Mouse (Mus musculus) lung, postnatal 0 days (tissue): Measurements from ENCODE around the gene Ppp1r14d.

Experiments used
- CTCF ChIP-seq: IDR thresholded peaks from 2 replicates; pipeline ENCODE4 v1.5.1; 2016; ENCODE audit warnings: antibody characterized with exemption, mild to moderate bottlenecking
- EP300 ChIP-seq: IDR thresholded peaks from 2 replicates; pipeline ENCODE4 v1.6.1; 2016; ENCODE audit warnings: antibody characterized with exemption, mild to moderate bottlenecking, control low read depth

- TF ChIP-seq CTCF = no peak
- TF ChIP-seq EP300 = no peak
Observed at GRCm38 (mm10) chr2:119197493-119197892, 32.2 kb downstream of the Ppp1r14d start.
